Mouse (Mus musculus) retina, postnatal 1 day (tissue): ENCODE measurements at regions not wholly inside any gene's neighbourhood (a gene's known extent, or its start where the extent isn't known, plus 50 kb on each side); places are given as distances from the start of the nearest gene placed in this dataset.
A peak's percentile ranks its signal among the peaks of the same experiment; 100 is the strongest.

Source experiments
- DNase-seq: peaks from one replicate; pipeline ENCODE4 v3.0.0-alpha.2; 2012

GRCm38 (mm10) chr15:103627085-103627484 lies 62.2 kb upstream of the Glycam1 start:
- peak; percentile 59 for DNase-seq
